Mouse (Mus musculus) lung, postnatal 14 days (tissue): ENCODE data around the gene Faf1.

ENCODE experiments used
- DNase-seq: peaks from one replicate; pipeline ENCODE4 v3.0.0; 2021

Faf1 gene

DNA sequence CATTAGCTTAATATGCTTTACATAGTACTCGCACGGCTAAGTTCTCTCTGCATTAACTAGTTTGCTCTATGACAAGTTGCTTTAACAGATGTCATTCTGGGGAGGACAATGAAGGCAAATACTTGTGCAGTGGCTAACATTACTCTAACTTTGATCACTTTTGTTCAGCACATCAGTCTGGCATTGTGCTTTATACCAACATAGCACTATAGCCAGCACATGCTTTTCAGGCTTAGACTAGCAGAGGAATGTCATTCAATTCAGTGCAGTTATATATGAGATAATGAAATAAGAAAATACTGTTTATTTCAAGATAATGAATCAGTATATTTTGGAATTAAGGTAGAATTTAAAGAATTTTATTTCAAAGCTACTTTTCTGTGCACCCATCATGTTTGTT, 115.9 kb downstream of the Faf1 start:
- no peak for DNase-seq

DNA sequence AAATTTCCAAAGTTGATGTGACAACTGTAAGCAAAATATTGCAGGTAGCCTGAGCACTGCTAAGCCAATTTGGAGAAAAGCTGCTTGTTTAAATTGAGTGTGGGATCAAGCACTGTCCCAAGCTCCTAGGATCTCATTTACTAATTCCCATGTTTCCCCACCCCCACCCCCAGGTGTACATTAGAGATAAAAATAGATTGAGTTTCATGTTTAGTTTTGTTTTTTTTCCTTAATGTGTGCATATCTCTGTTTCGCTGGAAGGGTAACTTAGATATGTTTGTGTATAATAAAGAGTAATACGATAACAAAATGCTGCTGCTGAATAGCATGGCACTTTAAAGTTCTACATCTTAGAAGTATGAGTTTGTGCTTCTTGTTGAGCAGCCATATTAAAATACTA, 116.7 kb downstream of the Faf1 start:
- no peak for DNase-seq

DNA sequence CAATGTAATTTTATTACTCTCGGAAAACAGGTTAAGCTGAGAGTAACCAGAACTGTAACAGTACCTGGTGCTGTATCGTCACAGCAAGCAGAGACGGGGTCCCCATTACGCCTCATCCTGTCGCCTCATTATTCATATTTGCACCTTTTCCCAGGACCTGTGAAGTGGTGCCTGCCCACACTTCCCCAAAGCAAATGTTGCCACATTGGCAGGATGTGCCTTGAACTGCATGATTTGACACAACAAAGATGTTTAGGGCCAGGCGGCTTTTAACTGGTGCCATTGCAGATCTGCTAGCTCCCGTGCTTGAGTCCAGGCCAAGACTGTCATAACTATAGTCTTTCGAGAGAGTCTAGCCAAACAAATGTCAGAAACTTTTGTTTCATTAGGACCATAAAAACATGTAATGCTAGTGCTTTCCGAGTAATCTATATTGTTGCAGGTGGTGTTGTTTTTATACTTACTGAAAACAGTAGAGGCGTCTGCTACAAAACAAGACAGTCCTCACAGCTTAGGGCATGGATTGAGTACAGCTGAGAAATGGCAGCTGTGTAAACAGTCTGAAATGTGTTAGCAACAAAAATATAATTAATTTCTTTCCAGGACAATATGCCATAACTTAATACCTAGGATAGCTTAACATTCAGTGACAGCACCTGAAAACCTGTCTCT, 121.3 kb downstream of the Faf1 start:
- no peak for DNase-seq

DNA sequence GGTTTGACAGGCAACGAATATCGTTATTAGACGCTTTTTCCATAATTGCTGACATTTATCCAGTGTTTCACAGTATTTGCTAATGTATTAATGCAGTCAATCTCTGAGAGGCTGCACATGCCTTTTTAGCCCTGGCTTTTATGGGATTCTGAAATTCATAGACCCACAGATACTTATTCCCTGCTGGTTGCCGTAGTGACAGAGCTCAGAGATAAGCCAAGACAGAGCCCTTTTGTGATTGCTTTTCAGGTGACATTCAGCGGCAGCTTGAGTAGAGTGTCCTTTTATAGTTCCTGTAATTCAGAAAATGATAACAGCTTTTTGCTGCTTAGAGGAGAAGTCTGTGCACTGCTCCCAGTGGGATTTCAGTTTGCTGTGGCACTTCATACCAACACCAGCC, 130.0 kb downstream of the Faf1 start:
- DNase-seq, result no peak

DNA sequence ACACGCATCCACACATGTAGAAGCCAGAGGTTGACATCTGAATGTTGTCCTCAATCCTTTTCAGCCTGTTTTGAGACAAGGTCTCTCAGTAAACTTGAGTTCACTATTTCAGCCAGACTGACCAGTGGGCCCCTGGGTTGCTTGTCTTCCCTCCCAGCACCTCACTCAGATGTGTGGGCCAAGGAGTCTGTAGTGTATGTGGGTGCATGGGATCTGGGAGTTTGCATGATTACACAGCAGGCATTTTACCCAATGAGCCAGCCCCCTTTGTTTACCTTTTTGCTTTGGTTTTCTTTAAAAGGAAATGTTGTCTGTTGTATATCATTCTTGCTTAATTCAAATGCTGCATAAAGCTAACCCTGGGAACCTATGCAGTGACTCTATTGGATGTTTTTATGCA, 138.8 kb downstream of the Faf1 start:
- no peak for DNase-seq

DNA sequence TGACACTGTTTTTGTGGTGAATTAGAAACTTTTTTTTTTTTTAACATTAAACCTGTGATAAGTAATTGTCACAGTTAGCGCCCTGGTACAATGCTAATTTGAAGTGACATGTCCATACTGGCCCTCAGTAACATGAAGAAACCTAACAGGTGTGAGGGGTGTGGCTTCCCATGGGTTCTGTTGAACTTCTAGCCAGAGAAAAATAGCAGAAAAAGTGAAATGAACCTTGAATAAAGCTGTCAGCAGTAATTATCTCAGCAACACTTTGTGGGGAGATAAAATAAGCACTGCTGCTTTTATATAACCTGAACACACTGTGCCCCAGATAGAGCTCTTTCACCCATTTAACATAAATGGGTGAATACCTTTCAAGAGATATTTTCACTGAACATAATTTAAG, 139.2 kb downstream of the Faf1 start:
- DNase-seq, result no peak

DNA sequence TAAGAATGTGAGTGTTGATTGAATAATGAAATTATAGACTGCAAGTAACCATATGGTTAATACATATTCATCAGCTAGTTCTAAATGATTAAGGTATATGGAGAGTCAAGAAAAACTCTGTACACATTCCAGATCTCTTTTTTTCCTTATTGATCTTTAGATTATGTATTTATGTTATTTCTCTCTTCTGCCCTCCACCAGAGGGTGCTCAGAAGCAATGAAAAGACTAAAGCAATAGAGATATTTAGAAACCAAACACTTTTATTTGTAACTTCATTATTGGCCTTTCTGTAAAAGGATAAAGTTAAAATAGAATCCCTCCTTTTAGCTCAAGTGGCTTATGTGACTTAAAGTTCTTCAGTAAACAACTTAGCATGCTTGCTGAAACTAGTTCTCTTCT, 143.1 kb downstream of the Faf1 start:
- no peak for DNase-seq

DNA sequence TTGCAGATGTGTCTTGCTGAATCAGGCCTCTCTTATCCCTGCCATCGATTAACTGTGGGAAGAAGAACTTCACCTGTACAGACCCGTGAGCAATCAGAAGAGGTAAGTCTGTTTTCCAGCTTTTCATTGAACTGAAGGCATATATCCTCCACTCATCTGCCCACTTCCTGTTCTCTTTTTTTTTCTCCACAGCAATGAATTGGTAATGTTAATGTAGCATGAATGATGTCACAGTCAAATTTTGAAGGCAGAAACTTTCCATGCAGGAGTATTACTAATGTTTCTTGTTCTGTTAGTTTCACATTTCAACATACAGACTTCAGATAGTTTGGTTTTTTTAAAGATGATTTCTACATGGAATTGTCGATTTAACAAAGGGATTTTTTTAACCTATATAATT, 153.4 kb downstream of the Faf1 start:
- DNase-seq, result no peak

DNA sequence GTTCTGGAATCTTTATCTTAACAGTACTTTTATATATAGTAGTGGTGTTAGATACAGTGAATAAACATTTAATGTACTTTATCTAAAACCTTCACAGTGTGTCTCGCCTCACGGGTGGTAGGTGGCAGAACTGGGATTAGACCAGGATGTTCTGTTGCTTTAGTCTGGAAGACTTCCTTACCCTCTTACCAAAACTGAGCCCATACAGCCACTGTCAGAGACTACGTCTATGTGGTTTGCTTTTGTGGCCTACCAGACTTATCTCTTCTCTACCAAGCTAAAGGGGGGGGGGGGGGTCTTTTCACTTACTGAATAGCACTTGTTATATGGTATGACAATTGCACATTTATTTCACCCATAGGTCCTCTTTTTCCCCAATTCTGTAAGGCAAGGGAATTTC, 181.5 kb downstream of the Faf1 start:
- no peak for DNase-seq

DNA sequence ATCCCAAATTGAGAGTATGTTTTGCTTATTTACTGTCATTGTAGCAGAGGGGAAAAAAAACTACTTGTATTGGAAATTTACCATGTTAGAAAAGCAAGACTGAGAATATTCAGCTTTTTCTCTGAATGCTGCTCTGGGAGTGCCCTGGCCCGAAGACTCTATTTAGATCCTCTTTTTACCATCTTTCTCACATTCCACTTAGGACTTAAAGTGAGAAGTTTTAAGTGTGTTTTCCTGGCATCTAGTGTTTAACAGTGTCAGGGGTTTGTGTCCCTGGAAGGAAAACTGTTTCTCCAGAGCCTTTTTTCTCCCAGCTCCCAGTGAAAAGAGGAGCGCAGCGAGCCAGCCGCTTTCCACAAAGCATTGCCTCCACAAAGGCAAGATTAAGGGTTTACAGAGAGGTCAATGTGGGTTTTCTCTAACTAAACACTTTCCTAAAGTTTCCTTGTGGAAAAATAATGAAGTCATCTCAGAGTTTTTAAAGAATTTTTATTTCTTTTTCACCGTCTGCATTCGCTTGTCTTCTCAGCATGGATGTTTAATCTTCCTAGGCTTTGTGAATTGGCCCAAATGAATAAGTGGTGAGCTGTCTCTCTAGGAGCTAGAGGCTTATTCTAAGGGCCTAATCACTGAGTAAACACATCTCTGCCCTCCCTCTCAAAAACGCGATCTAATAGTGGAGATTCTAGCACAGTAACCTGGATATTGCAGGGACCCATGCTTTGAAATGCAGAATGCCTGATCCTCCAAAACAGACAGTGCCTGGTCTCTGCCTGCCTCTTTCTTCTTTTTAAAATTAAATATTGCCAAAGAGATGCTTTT, 182.4 kb downstream of the Faf1 start:
- no peak for DNase-seq

DNA sequence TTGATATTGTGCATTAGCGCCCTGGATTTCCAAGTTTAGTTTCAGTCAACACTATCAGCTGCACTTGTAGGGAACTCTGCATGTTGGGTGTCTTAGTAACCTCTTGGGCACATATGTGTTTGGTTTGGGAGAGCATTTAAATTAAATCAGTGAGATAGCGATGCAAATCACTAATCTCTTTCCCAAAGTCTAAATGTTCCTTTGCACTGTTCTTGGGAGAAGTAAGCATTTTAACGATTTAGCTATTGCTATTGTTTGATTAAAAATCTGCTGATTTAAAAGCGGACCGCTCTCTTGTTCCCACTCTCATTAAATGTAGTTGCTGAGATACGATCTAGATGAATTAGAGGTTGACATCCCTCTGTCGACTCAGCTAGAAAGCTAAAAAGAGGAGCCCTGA, 183.0 kb downstream of the Faf1 start:
- DNase-seq, result no peak

DNA sequence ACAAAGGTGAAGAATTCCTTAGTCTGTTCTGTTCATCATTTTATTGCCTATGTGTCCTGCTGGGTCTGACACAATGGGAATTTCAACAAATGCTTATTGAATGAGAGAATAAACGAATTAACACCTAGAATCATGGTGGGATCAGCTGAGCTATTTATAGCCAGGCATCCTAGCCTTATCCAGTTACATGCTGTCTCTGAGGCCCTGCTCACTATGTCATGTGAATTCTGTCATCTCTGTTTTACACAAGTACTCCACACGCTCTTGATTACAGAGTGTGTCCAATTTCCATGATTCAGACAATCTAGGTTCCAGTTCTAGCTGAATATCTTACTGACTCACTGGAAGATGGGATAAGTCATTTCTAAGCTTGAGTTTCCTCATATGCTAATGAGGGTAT, 183.9 kb downstream of the Faf1 start:
- no peak for DNase-seq

DNA sequence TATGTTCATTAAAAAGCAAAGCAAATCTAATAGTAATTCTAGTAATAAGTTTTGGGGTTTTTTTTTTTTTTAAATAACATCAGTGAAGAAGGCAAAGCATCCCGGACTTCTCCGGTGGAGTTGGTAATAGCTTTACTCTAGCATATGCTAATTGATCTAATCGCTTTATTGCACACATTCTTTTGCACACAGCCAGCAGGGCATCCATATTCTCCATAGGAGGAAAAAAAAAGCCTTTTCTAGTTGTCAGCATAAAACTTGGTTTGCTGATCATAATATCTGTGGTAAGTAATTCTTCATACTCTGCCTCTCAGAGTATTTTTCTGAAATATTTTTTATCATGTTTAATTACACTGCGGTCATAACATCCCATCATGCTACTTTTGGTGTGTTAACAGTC, 185.9 kb downstream of the Faf1 start:
- DNase-seq, result no peak

DNA sequence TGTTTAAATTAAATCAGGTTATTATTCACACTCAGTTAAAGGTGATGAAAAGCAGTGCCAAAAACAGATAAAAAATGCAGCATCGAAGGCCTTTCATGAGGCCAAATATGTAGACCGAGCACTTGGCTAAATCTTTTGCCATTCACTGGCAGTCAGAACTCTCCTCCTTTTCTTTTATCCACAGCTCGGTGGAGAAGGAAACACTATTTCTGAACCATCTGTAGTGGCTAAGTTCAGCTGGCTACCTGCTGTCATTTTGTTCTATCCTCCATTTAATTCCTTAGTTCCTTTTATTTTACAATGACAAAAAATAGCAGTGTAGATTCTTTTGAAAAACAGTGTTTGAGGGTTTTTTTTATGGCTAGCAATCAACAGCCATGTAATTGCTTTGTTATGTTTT, 186.6 kb downstream of the Faf1 start:
- no peak for DNase-seq

DNA sequence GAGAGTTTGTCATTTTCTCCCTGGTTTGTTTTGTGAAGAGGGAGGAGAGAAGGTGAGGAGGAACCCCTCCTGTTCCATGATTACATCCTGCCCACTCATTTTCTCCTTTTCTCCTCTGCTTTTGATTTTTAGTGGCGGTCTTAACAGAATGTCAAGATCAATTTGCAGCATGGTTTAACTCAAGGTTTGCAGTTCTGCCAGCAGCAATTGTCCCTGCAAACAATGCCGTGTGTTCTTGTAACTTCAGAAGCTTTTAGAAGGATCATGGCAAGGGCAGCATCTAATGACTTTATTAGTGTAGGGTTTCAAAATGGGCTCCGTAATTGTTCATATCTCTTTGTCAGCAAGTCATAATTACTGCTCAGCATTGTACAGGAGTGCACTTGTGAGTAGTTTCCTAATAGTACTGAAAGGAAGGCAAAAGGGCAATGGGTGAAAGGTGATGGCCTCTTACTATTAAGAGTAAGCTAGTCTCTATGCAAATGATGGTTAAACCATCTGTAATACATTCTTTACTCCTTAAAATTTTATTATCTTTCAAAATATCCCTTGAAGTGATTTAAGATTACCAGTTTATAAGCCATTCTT, 192.6 kb downstream of the Faf1 start:
- DNase-seq, result no peak

DNA sequence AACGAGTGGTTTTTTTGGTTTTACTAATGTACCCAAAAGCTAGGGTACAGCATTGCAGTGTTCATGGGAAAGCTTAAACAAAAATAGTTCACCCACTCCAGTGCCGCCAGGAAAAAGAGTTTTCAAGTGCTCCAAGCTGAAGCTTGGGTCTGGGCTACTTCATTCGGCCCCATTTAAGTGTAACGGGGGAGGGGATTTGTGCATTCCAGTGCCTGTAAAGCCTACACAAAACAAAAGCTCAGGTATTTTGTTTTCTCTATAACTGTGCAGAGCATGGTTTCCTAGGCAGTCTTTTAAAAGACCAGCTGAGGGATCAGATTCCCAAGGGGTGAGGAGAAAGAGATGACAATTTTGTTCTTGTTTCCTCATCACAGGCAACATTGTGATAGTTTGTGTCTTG, 207.9 kb downstream of the Faf1 start:
- no peak for DNase-seq

DNA sequence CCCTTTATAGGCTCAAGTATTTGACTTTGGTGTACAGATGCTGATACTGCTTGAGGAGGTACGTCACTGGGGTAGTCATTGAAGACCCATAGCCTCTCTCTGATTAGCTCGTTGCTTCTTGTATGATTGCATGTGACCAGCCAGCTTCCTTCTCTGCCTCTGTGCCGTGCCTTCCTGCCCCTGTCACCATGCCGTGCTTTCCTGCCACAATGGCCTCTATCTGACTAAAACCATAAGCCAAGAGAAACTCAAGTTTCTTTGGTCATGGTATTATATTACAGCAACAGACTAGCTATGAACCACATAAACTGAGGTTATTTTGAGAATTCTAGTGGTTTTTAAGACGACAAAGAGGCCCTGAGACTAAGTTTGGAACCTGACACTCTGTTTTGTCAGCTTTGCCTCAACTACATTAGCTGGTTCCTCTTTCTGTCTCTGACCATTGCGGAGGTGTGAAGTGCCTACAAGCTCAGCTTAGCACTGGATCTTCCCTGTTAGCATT, 211.5 kb downstream of the Faf1 start:
- DNase-seq, result no peak

DNA sequence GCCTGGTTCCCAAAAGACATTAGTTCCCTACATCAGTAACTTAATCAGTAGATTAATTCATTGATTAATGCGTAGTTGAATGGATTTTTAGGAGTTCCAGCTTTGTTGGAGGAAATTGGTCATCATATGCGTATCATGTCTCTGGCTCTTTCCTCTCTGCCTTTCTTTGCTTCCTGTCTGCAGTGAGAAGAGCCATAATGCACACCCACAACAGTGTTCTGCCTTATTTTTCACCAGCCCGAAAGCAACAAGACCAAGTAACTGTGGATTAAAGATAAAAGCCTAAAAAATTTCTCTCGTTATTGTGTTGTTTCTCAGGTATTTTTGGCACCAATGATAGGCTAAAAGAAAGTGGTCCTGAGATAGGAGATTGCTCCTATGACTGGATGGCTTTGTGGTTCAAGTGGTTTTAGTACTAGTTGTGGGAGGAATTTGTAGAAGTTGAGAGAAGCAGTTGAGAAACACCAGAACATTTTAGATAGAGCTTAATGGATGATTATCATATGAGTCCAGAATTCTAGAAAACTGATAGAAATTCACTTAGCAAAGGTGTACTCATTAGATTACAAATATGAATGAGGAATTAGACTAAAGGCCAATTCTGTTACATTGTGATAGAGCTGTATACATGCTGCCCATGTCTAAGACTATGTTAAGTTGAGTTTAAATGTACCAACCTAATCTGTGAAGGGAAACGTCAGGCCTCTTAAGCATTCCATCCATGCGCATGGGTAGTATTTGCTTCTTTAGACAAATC, 221.6 kb downstream of the Faf1 start:
- DNase-seq, result no peak

DNA sequence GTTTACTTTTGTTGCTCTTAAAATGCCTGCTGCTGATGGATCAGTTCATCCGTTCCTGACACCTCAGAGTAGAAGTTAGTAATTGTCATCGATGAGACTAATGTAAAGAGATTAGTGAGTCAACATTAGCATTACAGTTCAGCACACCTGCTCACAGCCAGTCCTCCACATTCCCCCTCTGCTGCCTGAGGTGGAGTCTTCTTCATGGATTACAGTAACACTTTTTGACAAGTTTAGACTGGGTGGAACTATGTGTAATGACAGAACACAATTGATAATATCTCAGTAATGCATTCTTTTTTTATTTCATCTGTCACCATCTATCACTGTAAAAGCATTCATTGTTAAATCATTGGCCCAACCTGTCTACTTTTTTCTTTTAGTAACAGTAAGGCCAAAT, 224.7 kb downstream of the Faf1 start:
- no peak for DNase-seq

DNA sequence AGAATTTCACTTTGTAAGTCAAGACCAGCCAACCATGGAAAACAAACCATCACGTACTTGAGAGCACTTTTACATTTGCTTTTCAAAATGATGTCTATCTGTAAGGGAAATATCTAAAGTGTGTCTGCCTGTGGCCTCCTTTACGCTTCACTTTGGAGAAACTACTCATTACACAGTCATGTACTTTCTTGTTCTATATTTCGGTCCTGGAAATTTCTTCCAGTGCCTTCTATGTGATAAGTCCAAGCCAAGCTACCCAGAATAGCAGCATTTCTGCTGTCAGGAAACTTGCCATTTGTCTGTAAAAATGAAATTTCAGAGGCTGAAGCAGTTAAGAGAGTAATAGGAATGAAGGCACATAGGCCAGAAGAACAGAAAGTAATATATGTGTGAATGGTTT, 228.1 kb downstream of the Faf1 start:
- DNase-seq, result no peak

DNA sequence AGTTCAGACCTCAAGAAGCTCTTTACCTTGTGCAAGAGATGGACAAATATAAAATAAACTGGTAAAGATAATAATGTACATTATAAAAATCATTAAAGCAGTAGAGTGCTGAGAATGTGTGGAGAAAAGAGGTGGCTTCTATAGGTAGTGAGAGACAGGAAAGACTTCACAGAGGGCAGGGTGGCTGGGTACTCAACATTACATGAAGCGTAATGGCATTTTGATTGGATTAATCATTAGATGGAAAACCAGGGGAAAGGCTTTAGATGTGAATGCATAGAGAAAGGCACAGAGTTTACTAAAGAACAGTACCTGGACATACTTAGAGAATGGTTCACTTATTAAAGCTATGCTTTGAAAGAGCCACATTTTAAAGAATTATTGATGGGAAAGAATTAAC, 252.7 kb downstream of the Faf1 start:
- no peak for DNase-seq

DNA sequence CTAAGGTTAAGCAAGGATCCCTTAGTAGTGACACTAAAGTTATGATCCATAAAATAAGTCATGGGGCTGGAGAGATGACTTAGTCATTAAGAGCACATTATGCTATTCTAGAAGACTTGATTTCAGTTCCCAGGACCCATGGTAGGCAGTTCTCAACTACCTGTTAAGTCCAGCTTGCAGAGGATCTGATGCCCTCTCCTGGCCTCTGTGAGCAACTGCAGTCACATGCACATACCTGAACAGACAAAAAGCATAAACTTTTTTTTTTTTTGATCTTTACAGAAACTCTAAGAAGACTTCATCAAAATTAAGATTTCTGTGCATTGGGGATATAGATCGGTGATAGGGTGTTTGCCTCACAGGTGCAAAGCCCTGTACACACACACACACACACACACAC, 254.1 kb downstream of the Faf1 start:
- no peak for DNase-seq

DNA sequence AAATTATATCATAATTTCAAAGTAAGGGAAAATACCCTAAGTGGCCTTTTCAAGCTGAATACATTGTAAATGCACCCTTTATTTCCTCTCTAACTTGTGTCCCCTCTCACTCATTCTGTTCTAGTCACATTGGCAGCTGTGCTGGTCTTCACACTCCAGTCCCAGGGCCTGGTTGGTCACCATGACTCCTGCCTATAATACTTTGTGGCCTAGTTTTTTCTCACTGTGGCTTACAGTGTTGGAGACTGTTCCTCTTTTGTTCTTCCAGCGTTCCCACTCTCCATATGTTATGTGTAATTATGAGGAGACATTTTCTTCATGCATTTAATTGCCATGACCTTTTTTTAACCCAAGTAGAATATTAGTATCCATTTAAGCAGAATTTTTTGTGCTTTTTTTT, 254.5 kb downstream of the Faf1 start:
- no peak for DNase-seq

DNA sequence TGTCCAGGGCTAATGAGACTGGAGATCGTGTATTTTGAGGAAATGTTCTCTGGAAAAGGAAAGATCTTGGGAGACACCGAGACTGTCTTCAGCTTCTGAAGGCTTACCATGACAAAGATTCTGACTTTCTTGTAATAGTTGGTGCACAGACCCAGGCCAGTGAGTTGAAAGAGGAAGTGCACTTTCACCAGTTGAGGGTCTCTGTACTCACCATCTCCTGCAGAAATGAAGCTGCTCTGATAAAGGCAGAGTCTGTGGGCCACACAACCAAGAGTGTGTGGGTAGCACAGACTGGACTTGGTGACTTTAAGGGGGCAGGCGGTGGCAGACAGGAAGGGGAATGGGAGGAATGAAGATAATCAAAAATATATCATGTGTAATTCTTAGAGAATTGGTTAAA, 260.2 kb downstream of the Faf1 start:
- DNase-seq, result no peak
